Mouse (Mus musculus): Measurements from ENCODE around the gene H2afb3. TPM values are rescaled to one million over a fixed set of nuclear protein-coding genes. Genes with fewer than 3 reads are reported as not detected.

Gene H2afb3
- not detected for polyA plus RNA-seq (2014; fragmentation: Illumina TruSeq; extraction: RNeasy Lipid Tissue Mini Kit (QIAGEN cat#74804))

DNA sequence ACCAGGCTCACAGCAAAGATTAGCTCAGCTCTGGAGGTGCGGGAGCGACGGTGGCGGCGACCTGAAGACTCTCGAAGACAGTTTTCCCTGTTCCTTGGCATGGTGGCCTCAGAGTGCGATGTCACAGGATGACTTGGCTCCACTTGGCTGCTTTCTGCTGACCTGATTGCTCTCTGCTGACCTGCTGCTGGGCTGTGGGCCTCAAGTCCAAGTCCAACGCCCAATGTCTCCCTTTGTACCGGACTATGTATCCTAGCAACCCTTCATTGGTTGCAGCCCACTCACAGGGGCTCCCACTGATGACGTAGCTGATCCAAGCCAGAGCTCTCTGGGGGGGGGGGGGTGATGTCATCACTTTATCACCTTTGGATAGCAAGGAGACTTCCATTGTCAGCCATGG lies at the start of gene H2afb3:
H2afb3 (minus strand) TSS at position 101 of the 400 bp plus-strand sequence.

DNA sequence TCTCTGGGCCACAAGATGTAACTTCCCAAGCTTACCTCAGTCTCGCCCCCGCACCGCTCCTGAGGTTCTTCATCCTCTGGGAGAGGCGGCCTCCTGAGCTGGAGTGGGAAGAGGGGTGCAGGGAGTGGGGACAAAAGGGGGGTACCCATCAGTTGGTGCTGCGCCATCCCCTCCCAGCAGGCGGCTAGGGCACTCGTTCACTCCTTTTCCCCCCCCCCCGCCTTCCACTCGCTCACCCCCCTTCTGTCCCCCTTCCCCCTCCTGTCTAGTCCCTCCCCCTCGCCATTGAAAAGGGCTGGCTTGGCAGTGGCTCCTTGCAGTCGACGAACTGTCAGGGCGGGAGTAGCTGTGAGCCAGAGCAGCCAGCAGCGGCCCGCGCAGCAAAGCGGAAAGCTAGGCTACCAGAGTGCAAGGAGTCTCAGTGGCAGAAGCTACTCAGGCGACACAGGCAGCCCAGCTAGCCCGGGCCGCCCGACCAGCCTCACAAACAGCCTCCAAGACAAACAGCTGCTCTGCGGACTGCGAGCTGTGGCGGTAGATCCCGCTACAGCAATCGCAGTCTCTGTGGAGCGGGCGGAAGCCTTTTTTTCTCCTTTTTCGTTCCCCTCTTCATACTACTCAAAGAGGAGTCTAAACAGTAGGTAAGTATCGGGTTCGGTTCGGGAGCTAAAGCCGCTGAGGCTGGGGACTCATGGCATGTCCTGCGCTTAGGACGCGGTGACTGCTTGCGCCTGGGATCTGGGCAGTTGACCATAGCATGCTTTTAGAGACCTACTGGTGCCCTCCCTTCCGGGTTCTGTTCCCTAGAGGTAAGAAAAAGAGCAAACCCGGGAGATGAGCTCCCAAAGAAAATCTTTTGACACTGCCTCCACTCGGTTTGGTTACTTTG lies 22.6 kb downstream of the H2afb3 start, which contains the start of gene Pcdh11x:
Pcdh11x (plus strand) TSS at position 249 of the 889 bp plus-strand sequence.

Other genes starting within 250 kb of the H2afb3 start
- 1.1 TPM for gene Pcdh11x, start 22.8 kb downstream of the H2afb3 start, polyA plus RNA-seq (2014; fragmentation: Illumina TruSeq; extraction: RNeasy Lipid Tissue Mini Kit (QIAGEN cat#74804))

All from ovary, adult 10 weeks (tissue).